9 mouse cellular contexts compared by ENCODE assay signal in genomic region chr5:115491076-115491475, GRCm38 (mm10). TPM values are rescaled to one million over a fixed set of nuclear protein-coding genes. Genes with fewer than 3 reads are reported as not detected.
DNase-seq lines count a peak whose midpoint lies in the region; ATAC-seq and TF ChIP-seq lines count a peak whose summit lies in the region.
"Had no signal": no experiment of that assay in that cellular context is flagged by ENCODE, and none has a peak within 500 bp of the region (broad histone marks: within the 10 kb centered on the region; RNA-seq: fewer than 3 reads in every experiment).

No protein-coding gene starts in this region.

- H3K4me1 ChIP-seq in heart, embryonic 11.5 days (ENCODE audit: control insufficient read depth, insufficient read depth, low read length): peaks cover 10% of the 10 kb centered on the region
- peaks cover 37% of the 10 kb centered on the region for H3K4me1 ChIP-seq in megakaryocyte, embryonic 14.5 days
- H3K4me1 ChIP-seq in intestine, postnatal 0 days (replicated peaks; ENCODE audit: control insufficient read depth, insufficient read depth, low read length): no peaks in the 10 kb centered on the region
- H3K4me1 ChIP-seq in stomach, embryonic 15.5 days: peaks cover 26% of the 10 kb centered on the region

- peak overlapping the region; percentile 71 for H3K4me2 ChIP-seq in heart, embryonic 11.5 days
- H3K4me2 ChIP-seq in intestine, postnatal 0 days (replicated peaks; ENCODE audit: low read depth): peak overlapping the region; percentile 53
- peak overlapping the region; percentile 13; the same call in 1 of the 2 replicates for H3K4me2 ChIP-seq in stomach, embryonic 15.5 days

- intact Hi-C loops in heart, postnatal 36 days (cut with DNase I): no loop called here
- intact Hi-C loops in gastrocnemius, postnatal 14 days (cut with DNase I; ENCODE audit: low total_unique reads): no loop called here

- no peak overlapping the region for H3K27ac ChIP-seq in heart, embryonic 11.5 days (ENCODE audit: low read depth, low read length)
- no peak overlapping the region for H3K27ac ChIP-seq in intestine, postnatal 0 days (ENCODE audit: low read depth, low read length)
- no peak overlapping the region for H3K27ac ChIP-seq in stomach, embryonic 15.5 days

- no peaks in the 10 kb centered on the region for H3K27me3 ChIP-seq in heart, embryonic 11.5 days (ENCODE audit: control insufficient read depth, insufficient read depth, low read length)
- H3K27me3 ChIP-seq in megakaryocyte, embryonic 14.5 days (replicated peaks): peaks cover 15% of the 10 kb centered on the region
- no peaks in the 10 kb centered on the region for H3K27me3 ChIP-seq in intestine, postnatal 0 days (replicated peaks; ENCODE audit: control insufficient read depth, insufficient read depth, low read length)
- no peaks in the 10 kb centered on the region for H3K27me3 ChIP-seq in stomach, embryonic 15.5 days (replicated peaks)

- no peak overlapping the region for H3K9ac ChIP-seq in heart, embryonic 11.5 days (ENCODE audit: low read depth, low read length)
- no peak overlapping the region for H3K9ac ChIP-seq in intestine, postnatal 0 days (ENCODE audit: low read depth, low read length)
- no peak overlapping the region for H3K9ac ChIP-seq in stomach, embryonic 15.5 days

- H3K9me3 ChIP-seq in heart, embryonic 11.5 days (replicated peaks; ENCODE audit: control insufficient read depth, low read length): no peaks in the 10 kb centered on the region
- H3K9me3 ChIP-seq in megakaryocyte, embryonic 14.5 days: no peaks in the 10 kb centered on the region
- H3K9me3 ChIP-seq in intestine, postnatal 0 days (ENCODE audit: control insufficient read depth): no peaks in the 10 kb centered on the region
- H3K9me3 ChIP-seq in stomach, embryonic 15.5 days: no peaks in the 10 kb centered on the region

- H3K36me3 ChIP-seq in heart, embryonic 11.5 days (ENCODE audit: control insufficient read depth, insufficient read depth, low read length): no peaks in the 10 kb centered on the region
- H3K36me3 ChIP-seq in megakaryocyte, embryonic 14.5 days (replicated peaks; ENCODE audit: low read length): no peaks in the 10 kb centered on the region
- H3K36me3 ChIP-seq in intestine, postnatal 0 days (ENCODE audit: control insufficient read depth, insufficient read depth): no peaks in the 10 kb centered on the region
- no peaks in the 10 kb centered on the region for H3K36me3 ChIP-seq in stomach, embryonic 15.5 days

- no peak for DNase-seq in heart, postnatal 36 days
- DNase-seq in gastrocnemius, postnatal 14 days: no peak
- no peak for DNase-seq in adipocyte (ENCODE audit: low spot score)

- no peak for ATAC-seq in heart, embryonic 11.5 days (replicated peaks; ENCODE audit: insufficient number of reproducible peaks, low FRiP score, low TSS enrichment)
- ATAC-seq in megakaryocyte, adult 5-6 weeks (ENCODE audit: poor library complexity, severe bottlenecking): no peak
- ATAC-seq in intestine, postnatal 0 days: no peak
- no peak for ATAC-seq in stomach, embryonic 15.5 days (ENCODE audit: insufficient read depth, low FRiP score, low read depth)

- no peak overlapping the region for H3K4me3 ChIP-seq in heart, embryonic 11.5 days (ENCODE audit: low read depth, low read length)
- peak overlapping the region; percentile 85 for H3K4me3 ChIP-seq in megakaryocyte, embryonic 14.5 days (replicated peaks)
- H3K4me3 ChIP-seq in intestine, postnatal 0 days (ENCODE audit: low read depth, low read length): no peak overlapping the region
- H3K4me3 ChIP-seq in stomach, embryonic 15.5 days (replicated peaks): no peak overlapping the region

- TF ChIP-seq CTCF in intestine, postnatal 0 days (IDR thresholded peaks at IDR 0.05; ENCODE audit: low read depth): peak; percentile 25; the same call in 1 of the 2 replicates

- WGBS in heart, embryonic 11.5 days (ENCODE audit: insufficient replicate concordance): 29% methylated on average over 5 of the region's 5 CpGs
- 27% methylated on average over 5 of the region's 5 CpGs for WGBS in intestine, postnatal 0 days
- 31% methylated on average over 5 of the region's 5 CpGs for WGBS in stomach, embryonic 15.5 days

RNA-seq across cellular contexts. Expression of gene Sirt4, which starts 6.6 kb away (rescaled TPM):
- 15.8 and 19.2 TPM in 2 replicates for polyA plus RNA-seq in heart, embryonic 11.5 days (2014; fragmentation: Nextera tagmentation; extraction: Ambion mirVana)
- 10 to 100 TPM; 17.9 to 18.1 TPM for total RNA-seq in heart, postnatal 36 days (2021)
- polyA plus RNA-seq in megakaryocyte, embryonic 14.5 days (2012; ENCODE audit: insufficient read depth, low replicate concordance): 3.1 TPM in 1 of 2 replicates, not detected in the other
- 3.6 and 5.4 TPM in 2 replicates for total RNA-seq in megakaryocyte, adult 5-6 weeks (2015)
- 2.0 and 3.3 TPM in 2 replicates for total RNA-seq in megakaryocyte, adult 5-6 weeks (2017)
- polyA plus RNA-seq in intestine, postnatal 0 days (2015; fragmentation: Nextera tagmentation; extraction: Ambion mirVana): 5.0 and 6.4 TPM in 2 replicates
- polyA plus RNA-seq in stomach, embryonic 15.5 days (2015; fragmentation: Nextera tagmentation; extraction: Ambion mirVana): 21.7 and 26.6 TPM in 2 replicates
- 10 to 100 TPM; 10.3 to 16.6 TPM for total RNA-seq in gastrocnemius, postnatal 14 days (2021)

RNA-seq across cellular contexts. Expression of gene Pxn, which starts 15.4 kb away (rescaled TPM):
- polyA plus RNA-seq in heart, embryonic 11.5 days (2014; fragmentation: Nextera tagmentation; extraction: Ambion mirVana): 11.7 and 14.4 TPM in 2 replicates
- 10 to 100 TPM; 36.2 to 37.9 TPM for total RNA-seq in heart, postnatal 36 days (2021)
- polyA plus RNA-seq in megakaryocyte, embryonic 14.5 days (2012; ENCODE audit: insufficient read depth, low replicate concordance): 63.1 and 67.7 TPM in 2 replicates
- total RNA-seq in megakaryocyte, adult 5-6 weeks (2015): 81.3 and 93.8 TPM in 2 replicates
- 151 and 199 TPM in 2 replicates for total RNA-seq in megakaryocyte, adult 5-6 weeks (2017)
- polyA plus RNA-seq in intestine, postnatal 0 days (2015; fragmentation: Nextera tagmentation; extraction: Ambion mirVana): 65.1 and 71.1 TPM in 2 replicates
- 37.0 and 43.0 TPM in 2 replicates for polyA plus RNA-seq in stomach, embryonic 15.5 days (2015; fragmentation: Nextera tagmentation; extraction: Ambion mirVana)
- 10 to 100 TPM; 80.6 to 83.4 TPM for total RNA-seq in gastrocnemius, postnatal 14 days (2021)

RNA-seq across cellular contexts. Expression of gene Pla2g1b, which starts 25.0 kb away (rescaled TPM):
- 1.0 and 1.2 TPM in 2 replicates for polyA plus RNA-seq in heart, embryonic 11.5 days (2014; fragmentation: Nextera tagmentation; extraction: Ambion mirVana)
- total RNA-seq in heart, postnatal 36 days (2021): not detected
- not detected in 2 replicates for polyA plus RNA-seq in megakaryocyte, embryonic 14.5 days (2012; ENCODE audit: insufficient read depth, low replicate concordance)
- not detected in 2 replicates for total RNA-seq in megakaryocyte, adult 5-6 weeks (2015)
- total RNA-seq in megakaryocyte, adult 5-6 weeks (2017): not detected in 2 replicates
- 0.78 and 0.98 TPM in 2 replicates for polyA plus RNA-seq in intestine, postnatal 0 days (2015; fragmentation: Nextera tagmentation; extraction: Ambion mirVana)
- polyA plus RNA-seq in stomach, embryonic 15.5 days (2015; fragmentation: Nextera tagmentation; extraction: Ambion mirVana): 12.0 and 15.4 TPM in 2 replicates
- total RNA-seq in gastrocnemius, postnatal 14 days (2021): not detected
- total RNA-seq: heart, postnatal 10 days had no signal

Comparison
In these comparisons a context has a peak if more than half of its experiments do, and no peak if none do; other contexts are left out.
1. H3K4me2 ChIP-seq: peak in every context shown above with its lines; median percentile 71 in heart, embryonic 11.5 days; 53 in intestine, postnatal 0 days; 13 in stomach, embryonic 15.5 days.